Mouse (Mus musculus): ENCODE data around the gene Ms4a4b.
"Not testable (repeated sequence)": the region's sequence is repeated elsewhere in the genome, so short reads cannot be mapped to it uniquely, and the experiment has no call there.

Gene Ms4a4b

DNA sequence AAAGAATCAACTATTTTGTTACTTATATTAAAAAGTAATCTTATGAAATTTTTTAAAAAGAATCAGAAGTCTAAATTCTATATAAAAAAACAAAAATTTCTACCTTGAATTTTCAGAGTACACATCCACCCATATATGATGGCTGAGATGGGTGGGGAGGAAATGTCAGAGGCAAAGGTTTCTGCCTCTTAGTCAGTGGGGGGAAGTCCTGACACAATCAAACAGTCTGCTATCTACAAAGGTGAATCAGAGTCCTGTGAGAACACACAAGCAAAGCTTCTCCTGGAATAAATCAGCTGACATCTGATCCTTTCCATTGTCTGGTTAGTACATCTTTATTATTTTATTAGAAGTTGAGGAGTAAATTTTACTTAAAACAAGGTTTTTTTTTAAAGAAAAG lies at the start of gene Ms4a4b:
Ms4a4b (plus strand) TSS at position 216 of the 400 bp plus-strand sequence.
- no peak for DNase-seq

DNA sequence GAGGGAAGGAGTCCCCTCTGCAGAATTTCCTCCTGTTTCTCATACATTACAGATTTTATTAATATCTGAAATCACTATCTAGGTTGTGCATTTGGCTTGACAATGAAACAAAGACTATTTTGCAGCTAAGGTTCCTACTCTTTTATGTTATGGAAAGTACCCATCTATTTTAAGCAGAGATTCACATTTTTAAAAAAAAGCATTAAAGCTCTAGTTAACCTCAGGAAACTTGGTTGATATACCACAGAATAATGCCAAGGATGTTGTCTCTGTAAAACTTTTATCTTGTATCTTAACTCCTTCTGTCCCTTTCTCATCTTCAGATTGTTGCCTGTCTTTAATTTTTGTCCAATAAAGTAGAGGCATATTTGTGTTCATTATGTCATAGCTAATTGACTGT lies 47.6 kb upstream of the Ms4a4b start:
- DNase-seq: no peak

DNA sequence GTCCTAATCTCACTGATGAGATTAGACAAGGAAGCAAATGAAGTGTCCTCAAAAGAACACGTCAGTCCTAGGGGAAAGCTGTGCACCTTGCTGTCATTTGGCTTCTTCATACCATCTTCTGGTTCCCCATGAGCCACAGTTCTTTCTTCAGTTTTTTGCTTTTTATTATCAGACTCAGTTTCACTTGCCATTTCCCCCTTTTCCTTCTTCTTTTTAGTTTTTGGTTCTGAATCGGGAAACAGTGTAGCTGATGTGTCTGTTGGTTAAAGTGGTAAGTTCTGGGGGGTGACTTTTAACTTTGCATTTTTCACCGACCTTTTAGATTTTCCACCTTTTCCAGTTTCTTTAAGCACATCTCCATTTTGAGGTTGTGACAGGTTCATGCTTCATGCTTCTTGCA lies 38.8 kb upstream of the Ms4a4b start, which contains the start of gene Ms4a4c:
Ms4a4c (plus strand) TSS at position 244 of the 400 bp plus-strand sequence.
- no peak for DNase-seq

- no peak for DNase-seq
Observed at GRCm38 (mm10) chr19:11407428-11407827, 35.9 kb upstream of the Ms4a4b start.

DNA sequence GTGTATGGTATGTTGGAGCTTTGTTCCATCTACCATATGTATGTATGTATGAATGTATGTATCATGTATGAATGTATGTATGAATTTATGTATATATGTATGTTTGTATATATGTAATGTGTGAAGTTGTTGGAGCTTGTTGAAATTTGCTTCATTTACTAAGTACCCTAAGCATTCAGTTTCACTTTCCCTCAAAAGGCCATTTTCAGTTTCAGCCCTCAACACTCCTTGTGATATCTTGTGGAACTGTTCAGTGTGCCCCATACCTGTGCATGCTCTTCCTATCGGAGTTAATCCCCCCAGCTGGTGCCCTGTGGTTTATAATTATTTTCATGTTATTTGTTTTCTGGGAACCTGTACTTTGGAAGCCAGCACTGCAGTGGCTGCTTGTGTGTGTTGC lies 34.8 kb upstream of the Ms4a4b start:
- DNase-seq: no peak

- no peak for DNase-seq
Observed at GRCm38 (mm10) chr19:11411640-11412039, 31.7 kb upstream of the Ms4a4b start.

DNA sequence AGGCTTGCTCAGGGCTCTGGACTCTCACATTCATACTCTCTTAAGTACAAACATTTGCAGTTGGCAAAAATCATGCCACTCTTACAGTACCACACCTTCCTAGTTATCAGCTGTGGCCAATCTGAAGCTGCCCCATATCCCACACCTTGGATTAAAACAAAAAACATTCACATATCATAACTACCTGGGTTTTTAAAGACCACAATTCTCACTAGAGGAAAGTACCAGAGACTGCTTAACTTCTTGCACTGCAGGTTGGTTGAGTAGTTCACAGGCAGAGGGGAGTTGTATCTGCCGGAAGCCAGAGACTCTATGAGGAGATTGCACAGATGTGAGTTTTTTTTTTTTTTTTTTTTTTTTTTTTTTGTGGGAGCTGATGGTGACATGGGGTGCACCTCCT lies 29.3 kb upstream of the Ms4a4b start:
- no peak for DNase-seq

- no peak for DNase-seq
Observed at GRCm38 (mm10) chr19:11415581-11415980, 27.8 kb upstream of the Ms4a4b start.

DNA sequence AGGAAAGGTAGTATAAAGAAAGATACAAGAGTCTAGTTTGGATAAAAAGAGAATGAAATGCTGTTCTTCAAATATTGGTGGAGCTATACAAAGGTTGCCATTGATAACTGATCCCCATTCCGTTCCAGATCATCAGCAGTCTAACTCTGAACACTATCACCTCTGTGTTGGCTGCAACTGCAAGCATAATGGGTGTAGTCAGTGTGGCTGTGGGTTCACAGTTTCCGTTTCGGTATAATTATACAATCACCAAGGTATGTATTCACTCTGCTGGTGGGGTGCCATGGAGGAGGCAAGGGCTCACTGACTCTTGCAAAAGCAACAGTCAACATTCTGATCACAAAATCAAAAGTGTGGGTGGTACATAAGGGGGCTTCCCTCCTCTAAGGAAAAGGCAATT lies 24.5 kb upstream of the Ms4a4b start:
- DNase-seq: not testable (repeated sequence)

GRCm38 (mm10) chr19:11431209-11431608 lies 12.1 kb upstream of the Ms4a4b start:
- DNase-seq: not testable (repeated sequence)

- DNase-seq: no peak
Observed at GRCm38 (mm10) chr19:11435058-11435834, 8.1 kb upstream of the Ms4a4b start.

DNA sequence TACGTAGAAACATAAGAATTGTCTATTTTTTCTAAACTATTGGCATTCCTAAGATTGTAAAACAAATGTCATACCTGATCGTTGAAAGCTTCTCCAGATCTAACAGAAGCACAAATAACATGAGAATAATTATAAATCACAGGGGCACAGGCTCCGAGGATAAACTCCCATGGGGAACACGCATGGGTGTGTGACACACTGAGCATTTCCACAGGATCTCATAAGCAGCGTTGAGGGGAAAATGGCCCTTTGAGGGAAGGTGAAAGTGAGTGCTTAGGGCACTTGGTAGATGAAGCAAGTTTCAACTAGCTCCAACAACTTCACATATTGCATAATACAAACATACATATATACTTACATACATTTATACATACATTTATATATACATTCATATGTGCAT lies 611 bp downstream of the Ms4a4b start:
- DNase-seq: no peak

DNA sequence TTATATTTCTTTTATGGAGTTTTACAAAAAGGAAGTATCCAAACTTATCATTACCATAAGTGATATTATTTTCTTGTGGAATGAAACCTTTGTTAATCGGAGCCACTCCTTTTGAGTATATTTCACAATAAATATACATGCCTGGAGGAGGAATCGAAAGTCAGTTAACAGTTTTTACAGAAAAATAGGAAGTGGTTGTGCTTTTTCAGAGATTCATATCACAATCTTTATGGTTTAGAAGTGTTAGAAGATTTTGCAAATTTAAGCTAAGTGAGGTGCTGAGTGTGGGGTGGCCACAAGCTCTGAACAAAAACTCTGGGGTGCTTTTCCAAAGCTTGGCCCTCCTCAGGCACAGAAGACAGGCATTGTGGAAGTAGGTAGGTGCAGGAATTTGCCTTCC lies 3.9 kb downstream of the Ms4a4b start:
- no peak for DNase-seq

DNA sequence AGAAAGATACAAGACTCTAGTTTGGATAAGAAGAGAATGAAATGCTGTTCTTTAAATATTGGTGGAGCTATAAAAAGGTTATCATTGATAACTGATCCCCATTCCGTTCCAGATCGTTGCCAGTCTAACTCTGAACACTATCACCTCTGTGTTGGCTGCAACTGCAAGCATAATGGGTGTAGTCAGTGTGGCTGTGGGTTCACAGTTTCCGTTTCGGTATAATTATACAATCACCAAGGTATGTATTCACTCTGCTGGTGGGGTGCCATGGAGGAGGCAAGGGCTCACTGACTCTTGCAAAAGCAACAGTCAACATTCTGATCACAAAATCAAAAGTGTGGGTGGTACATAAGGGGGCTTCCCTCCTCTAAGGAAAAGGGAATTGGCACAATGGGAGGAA lies 15.7 kb downstream of the Ms4a4b start:
- not testable (repeated sequence) for DNase-seq

GRCm38 (mm10) chr19:11464795-11465194 lies 21.4 kb downstream of the Ms4a4b start:
- DNase-seq: not testable (repeated sequence)

DNA sequence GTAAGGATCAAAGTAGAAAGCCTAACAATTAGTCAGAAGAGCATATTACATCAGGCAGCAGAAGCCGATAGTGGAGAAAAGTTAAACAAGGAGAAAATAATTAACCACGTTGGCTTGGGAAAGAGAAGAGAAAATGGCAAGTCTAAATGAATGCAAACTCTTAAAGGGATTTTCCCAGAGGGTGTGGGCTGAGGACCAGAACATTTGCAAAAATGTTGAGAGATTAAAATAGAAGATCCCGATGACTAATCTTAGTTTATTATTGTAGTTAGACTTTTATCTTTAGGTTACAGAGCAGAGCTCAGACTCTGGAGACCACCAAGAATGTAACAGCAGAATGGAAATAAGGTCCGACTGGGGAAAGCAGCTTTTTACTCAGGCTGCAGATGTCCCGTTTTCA lies 23.1 kb downstream of the Ms4a4b start:
- no peak for DNase-seq

- DNase-seq: not testable (repeated sequence)
Observed at GRCm38 (mm10) chr19:11468361-11468760, 25.0 kb downstream of the Ms4a4b start.

GRCm38 (mm10) chr19:11469215-11469614 lies 25.9 kb downstream of the Ms4a4b start, which contains the start of gene Ms4a6c:
Gene Ms4a6c (plus strand): TSS chr19:11469366.
- DNase-seq: not testable (repeated sequence)

DNA sequence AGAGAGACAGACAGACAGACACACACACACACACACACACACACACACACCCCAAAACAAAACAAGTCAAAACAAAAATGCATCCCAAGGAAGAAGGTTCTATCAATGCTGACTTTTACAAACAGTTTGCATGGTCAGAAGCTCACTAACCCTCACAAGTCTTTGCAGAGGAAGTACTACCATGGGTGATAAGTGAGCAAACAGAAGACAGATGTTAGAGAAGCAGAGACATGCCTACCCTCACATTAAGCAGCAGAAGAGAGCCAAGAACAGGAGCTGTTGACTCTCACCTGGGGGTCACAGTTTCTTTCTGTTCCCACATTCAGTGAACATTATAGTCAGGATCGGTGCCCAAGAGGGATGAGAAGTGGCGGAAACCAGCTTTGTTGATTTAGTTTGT lies 36.4 kb downstream of the Ms4a4b start:
- DNase-seq: no peak

DNA sequence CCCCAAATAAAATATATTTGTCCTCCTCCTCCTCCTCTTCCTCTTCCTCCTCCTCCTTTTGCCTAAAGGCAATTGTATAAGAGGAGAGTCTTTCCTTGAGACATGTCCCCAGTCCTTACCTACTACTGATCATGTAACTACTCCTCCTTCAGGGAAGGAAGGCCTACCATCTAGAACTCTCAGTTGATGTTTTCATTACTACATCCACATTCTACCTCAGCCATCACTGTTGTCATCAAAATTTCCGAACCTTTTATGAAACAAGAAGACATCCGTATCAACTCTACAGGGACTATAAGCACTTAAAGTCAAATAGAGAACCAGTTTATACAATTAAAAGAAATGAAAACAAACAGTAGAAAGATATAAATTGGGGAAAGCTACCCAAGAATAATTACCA lies 39.3 kb downstream of the Ms4a4b start:
- no peak for DNase-seq

DNA sequence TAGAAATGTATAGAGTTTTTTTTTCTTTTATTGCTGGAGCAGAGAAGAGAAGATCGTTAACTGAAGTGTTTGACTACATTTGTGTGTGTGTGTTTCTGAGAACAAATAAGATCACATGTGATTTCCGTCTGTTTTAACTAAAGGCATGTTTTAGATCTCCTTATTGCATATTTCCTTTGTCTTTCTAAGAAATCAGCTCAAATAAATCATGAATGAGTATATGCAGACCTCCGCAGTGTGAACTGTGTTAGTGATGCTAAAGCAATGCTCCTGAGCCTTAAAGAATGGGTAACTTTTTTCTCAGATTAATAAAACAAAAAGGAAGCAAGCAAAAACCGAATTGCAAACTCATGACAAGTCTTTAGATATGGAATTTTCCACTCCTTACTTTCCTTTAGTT lies 40.6 kb downstream of the Ms4a4b start:
- DNase-seq: no peak

DNA sequence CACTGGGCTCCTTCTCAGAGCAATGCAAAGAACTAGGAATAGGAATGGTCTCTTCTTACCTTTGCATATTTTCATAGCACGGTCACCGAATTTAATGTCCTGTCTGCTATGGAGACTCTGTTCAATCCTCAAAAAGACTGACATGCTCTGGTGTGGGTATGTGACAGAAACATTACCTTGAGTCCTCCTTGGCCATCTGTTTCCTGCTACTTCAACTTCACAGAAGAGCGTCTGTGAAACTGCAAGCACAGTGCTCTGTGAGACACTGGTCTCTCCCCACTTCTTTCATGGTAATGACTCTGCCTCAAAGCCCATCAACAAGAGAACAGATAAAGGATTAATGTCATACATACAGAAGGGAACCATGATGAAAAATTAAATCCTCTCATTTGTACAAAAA lies 41.0 kb downstream of the Ms4a4b start:
- no peak for DNase-seq

DNA sequence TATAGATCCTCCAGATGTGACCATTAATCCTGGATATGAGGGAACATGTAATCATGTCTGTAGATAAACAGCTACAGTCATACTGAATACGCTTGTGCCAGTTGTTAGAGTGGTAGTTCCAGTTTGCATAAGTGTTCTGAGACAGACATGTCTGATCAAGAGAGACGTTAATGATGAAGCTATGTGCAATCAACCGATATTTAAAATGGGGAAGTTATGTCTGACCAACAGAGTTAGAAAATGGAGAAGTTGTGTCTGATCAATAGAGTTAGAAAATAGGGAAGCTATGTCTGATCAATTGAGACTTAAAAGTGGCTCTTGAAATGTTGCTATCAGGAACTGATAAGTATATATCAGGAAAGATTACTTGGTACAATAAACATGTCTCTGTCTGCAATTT lies 41.9 kb downstream of the Ms4a4b start:
- DNase-seq: no peak

- no peak for DNase-seq
Observed at GRCm38 (mm10) chr19:11485746-11486145, 42.4 kb downstream of the Ms4a4b start, which contains the start of gene Gm8369. Gene Gm8369 (plus strand): TSS chr19:11485938.

- no peak for DNase-seq
Observed at GRCm38 (mm10) chr19:11486599-11486998, 43.2 kb downstream of the Ms4a4b start.

All from cerebellum, postnatal 10 days (tissue).